Mouse (Mus musculus) kidney, adult 10 weeks (tissue): ENCODE data around the gene Slc39a10. TPM values are rescaled to one million over a fixed set of nuclear protein-coding genes. Genes with fewer than 3 reads are reported as not detected.

Experiments
- polyA plus RNA-seq: library from polyadenylated mRNA; stranded (reverse); fragments of 350-450 nt; fragmentation: Illumina TruSeq; extraction: RNeasy Lipid Tissue Mini Kit (QIAGEN cat#74804); gene quantifications from one replicate; pipeline ENCODE4 v1.2.3, GENCODE M21; 2014; ENCODE audit warnings: low read depth, low replicate concordance

Gene Slc39a10
- polyA plus RNA-seq: 40.7 TPM

GRCm38 (mm10) chr1:46892752-46893151 lies at the start of gene Slc39a10:
Gene Slc39a10 (minus strand): TSS chr1:46892852.

